Mouse (Mus musculus): ENCODE results near the gene Vmn1r172.
"Not testable (repeated sequence)": the region's sequence is repeated elsewhere in the genome, so short reads cannot be mapped to it uniquely, and the experiment has no call there.

The Vmn1r172 gene

GRCm38 (mm10) chr7:23658016-23658415 lies at the start of gene Vmn1r172:
TSS of gene Vmn1r172 (plus strand) at chr7:23658316.
- DNase-seq (ENCODE audit: low spot score) = no peak

DNA sequence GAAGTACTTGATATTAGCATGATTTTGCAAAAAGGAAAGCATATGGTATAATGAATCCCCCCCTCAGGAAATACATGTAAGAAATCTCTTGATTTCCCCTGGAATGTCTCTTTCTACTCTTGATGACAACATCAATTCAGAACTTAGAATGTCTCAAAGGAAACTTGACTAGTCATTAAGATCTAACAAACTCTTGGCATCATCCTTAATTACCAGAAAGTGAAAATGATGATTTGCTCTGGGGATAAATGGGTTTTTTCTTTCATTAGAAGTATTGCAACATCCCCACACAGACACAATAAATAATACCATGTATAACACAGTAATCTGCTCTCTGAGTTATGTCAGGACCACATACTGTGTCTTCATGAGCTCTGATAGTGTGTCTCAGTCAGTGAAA lies 27.7 kb upstream of the Vmn1r172 start, which contains the start of gene Vmn1r171:
Gene Vmn1r171, plus strand, starts transcription at position 301 of the 400 bp plus-strand sequence.
- no peak for DNase-seq (ENCODE audit: low spot score)

DNA sequence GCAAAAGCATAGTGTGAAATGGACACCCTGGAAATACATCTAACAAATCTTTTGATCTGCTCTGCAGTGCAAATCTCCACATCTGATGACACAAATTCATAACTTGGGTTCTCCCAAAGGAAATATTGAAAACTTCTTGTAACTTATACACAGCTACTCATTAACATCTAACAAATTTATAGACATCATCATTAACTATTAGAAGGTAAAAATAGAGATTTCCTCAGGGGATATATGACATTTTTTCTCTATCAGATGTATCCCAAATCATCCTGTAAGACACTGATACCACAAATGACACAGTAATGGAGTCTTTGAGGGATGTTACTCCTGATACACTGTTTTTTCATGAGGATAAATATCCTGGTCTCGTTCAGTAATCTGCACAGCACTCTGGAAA lies 42.3 kb downstream of the Vmn1r172 start, which contains the start of gene Vmn1r173:
Gene Vmn1r173, plus strand, starts transcription at position 301 of the 400 bp plus-strand sequence.
- not testable (repeated sequence) for DNase-seq (ENCODE audit: low spot score)

All from left cerebral cortex, adult 11 months (tissue).